Comparison of ENCODE assay signal across 8 mouse cellular contexts in the genomic region with DNA sequence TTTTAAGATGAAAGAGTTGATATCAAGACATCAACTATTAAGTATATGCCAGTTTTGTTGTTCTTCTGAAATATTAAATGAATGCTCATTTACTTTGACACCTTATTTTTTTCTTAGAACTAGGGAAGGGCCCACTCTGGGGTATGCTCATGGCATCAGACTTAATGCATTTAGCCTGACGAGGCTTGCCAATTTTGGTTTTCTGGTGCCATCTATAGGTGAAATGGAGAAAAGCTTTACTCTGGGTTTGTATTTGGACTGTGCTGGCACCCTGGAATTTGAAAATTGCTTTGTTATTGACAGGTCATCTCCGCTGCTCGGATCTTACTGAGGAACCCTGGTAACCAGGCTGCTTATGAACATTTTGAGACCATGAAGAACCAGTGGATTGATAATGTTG. TPM values are rescaled to one million over a fixed set of nuclear protein-coding genes. Genes with fewer than 3 reads are reported as not detected.
DNase-seq lines count a peak whose midpoint lies in the region; ATAC-seq and TF ChIP-seq lines count a peak whose summit lies in the region.

No protein-coding gene starts in this region.

- no peak for ATAC-seq in embryonic facial prominence, embryonic 11.5 days (replicated peaks; ENCODE audit: insufficient number of reproducible peaks, low FRiP score, low TSS enrichment, low read depth)
- 0 out of 2 replicates have a peak, but pooled peaks have one; percentile 49 for ATAC-seq in liver, embryonic 11.5 days (replicated peaks; ENCODE audit: low FRiP score)
- no peak for ATAC-seq in liver, embryonic 12.5 days
- ATAC-seq in granulocyte monocyte progenitor cell, adult 5-6 weeks (replicated peaks; ENCODE audit: poor library complexity, severe bottlenecking), result peak; percentile 62
- ATAC-seq in midbrain, embryonic 16.5 days, result peak; percentile 92

- peak; percentile 72 for DNase-seq in embryonic facial prominence, embryonic 11.5 days (ENCODE audit: low spot score)
- DNase-seq in embryonic facial prominence, embryonic 10.5 days (ENCODE audit: low spot score), result no peak
- DNase-seq in liver, embryonic 11.5 days (ENCODE audit: low spot score), result no peak
- DNase-seq in brain, embryonic 14.5 days (ENCODE audit: low read depth), result peak; percentile 79
- no peak for DNase-seq in ovary, postnatal 10 days (ENCODE audit: low spot score)

- H3K4me2 ChIP-seq in embryonic facial prominence, embryonic 11.5 days (ENCODE audit: low read depth, low read length), result no peak overlapping the region
- H3K4me2 ChIP-seq in liver, embryonic 11.5 days, result no peak overlapping the region
- no peak overlapping the region for H3K4me2 ChIP-seq in liver, embryonic 12.5 days
- no peak overlapping the region for H3K4me2 ChIP-seq in midbrain, embryonic 16.5 days (ENCODE audit: low read length)

- TF ChIP-seq POLR2A in brain, embryonic 14.5 days (IDR thresholded peaks at IDR 0.05; ENCODE audit: borderline replicate concordance, extremely low read depth, insufficient read depth, insufficient read length, poor library complexity, severe bottlenecking), result no peak

- no peak overlapping the region for H3K27ac ChIP-seq in embryonic facial prominence, embryonic 11.5 days (replicated peaks; ENCODE audit: low read depth, low read length)
- H3K27ac ChIP-seq in embryonic facial prominence, embryonic 10.5 days (replicated peaks), result no peak overlapping the region
- no peak overlapping the region for H3K27ac ChIP-seq in liver, embryonic 11.5 days (ENCODE audit: low read depth, low read length)
- H3K27ac ChIP-seq in liver, embryonic 12.5 days, result no peak overlapping the region
- H3K27ac ChIP-seq in midbrain, embryonic 16.5 days (ENCODE audit: low read length), result no peak overlapping the region

- WGBS in embryonic facial prominence, embryonic 11.5 days, result 45% methylated on average over 3 of the region's 3 CpGs
- 49% methylated on average over 3 of the region's 3 CpGs for WGBS in embryonic facial prominence, embryonic 10.5 days
- 67% methylated on average over 3 of the region's 3 CpGs for WGBS in liver, embryonic 11.5 days
- WGBS in liver, embryonic 12.5 days (ENCODE audit: insufficient replicate concordance), result 50% methylated on average over 3 of the region's 3 CpGs
- 28% methylated on average over 3 of the region's 3 CpGs for WGBS in midbrain, embryonic 16.5 days

- TF ChIP-seq CTCF in brain, embryonic 14.5 days (IDR thresholded peaks at IDR 0.05; ENCODE audit: borderline replicate concordance, extremely low read depth, insufficient read depth, insufficient read length), result peak; percentile 63; the same call in 1 of the 2 replicates

- H3K9ac ChIP-seq in embryonic facial prominence, embryonic 11.5 days (replicated peaks; ENCODE audit: low read length), result no peak overlapping the region
- no peak overlapping the region for H3K9ac ChIP-seq in liver, embryonic 11.5 days (ENCODE audit: low read depth, low read length)
- H3K9ac ChIP-seq in liver, embryonic 12.5 days, result no peak overlapping the region
- H3K9ac ChIP-seq in midbrain, embryonic 16.5 days (ENCODE audit: low read depth, low read length), result 0 out of 2 replicates have a peak overlapping the region, but pooled peaks have one; percentile 25

- H3K9me3 ChIP-seq in embryonic facial prominence, embryonic 11.5 days (replicated peaks; ENCODE audit: control insufficient read depth, low read length), result no peaks in the 10 kb centered on the region
- H3K9me3 ChIP-seq in embryonic facial prominence, embryonic 10.5 days, result no peaks in the 10 kb centered on the region
- no peaks in the 10 kb centered on the region for H3K9me3 ChIP-seq in liver, embryonic 11.5 days (ENCODE audit: control insufficient read depth, low read length)
- no peaks in the 10 kb centered on the region for H3K9me3 ChIP-seq in liver, embryonic 12.5 days (replicated peaks)
- H3K9me3 ChIP-seq in midbrain, embryonic 16.5 days (replicated peaks; ENCODE audit: control insufficient read depth, low read length, poor library complexity, severe bottlenecking), result no peaks in the 10 kb centered on the region

- H3K4me3 ChIP-seq in embryonic facial prominence, embryonic 11.5 days (ENCODE audit: low read depth, low read length), result no peak overlapping the region
- H3K4me3 ChIP-seq in embryonic facial prominence, embryonic 10.5 days, result no peak overlapping the region
- H3K4me3 ChIP-seq in liver, embryonic 11.5 days (ENCODE audit: low read depth, low read length), result no peak overlapping the region
- H3K4me3 ChIP-seq in liver, embryonic 12.5 days, result no peak overlapping the region
- no peak overlapping the region for H3K4me3 ChIP-seq in midbrain, embryonic 16.5 days (ENCODE audit: low read depth, low read length)

- no peaks in the 10 kb centered on the region for H3K4me1 ChIP-seq in embryonic facial prominence, embryonic 11.5 days (ENCODE audit: control insufficient read depth, insufficient read depth, low read length)
- H3K4me1 ChIP-seq in embryonic facial prominence, embryonic 10.5 days, result no peaks in the 10 kb centered on the region
- H3K4me1 ChIP-seq in liver, embryonic 11.5 days (replicated peaks; ENCODE audit: control insufficient read depth, insufficient read depth, low read length), result no peaks in the 10 kb centered on the region
- no peaks in the 10 kb centered on the region for H3K4me1 ChIP-seq in liver, embryonic 12.5 days
- no peaks in the 10 kb centered on the region for H3K4me1 ChIP-seq in midbrain, embryonic 16.5 days (ENCODE audit: control insufficient read depth, insufficient read depth, low read length)

- H3K36me3 ChIP-seq in embryonic facial prominence, embryonic 11.5 days (replicated peaks; ENCODE audit: control insufficient read depth, insufficient read depth, low read depth, low read length), result no peaks in the 10 kb centered on the region; the same call in 1 of the 2 replicates
- peaks cover 80% of the 10 kb centered on the region for H3K36me3 ChIP-seq in embryonic facial prominence, embryonic 10.5 days (replicated peaks)
- H3K36me3 ChIP-seq in liver, embryonic 11.5 days (ENCODE audit: control insufficient read depth, insufficient read depth, low read length), result peaks cover 36% of the 10 kb centered on the region
- peaks cover 88% of the 10 kb centered on the region for H3K36me3 ChIP-seq in liver, embryonic 12.5 days
- H3K36me3 ChIP-seq in midbrain, embryonic 16.5 days (ENCODE audit: control insufficient read depth, insufficient read depth, low read length), result 0 out of 2 replicates have a peak, but pooled peaks cover 7% of the 10 kb centered on the region

- H3K27me3 ChIP-seq in embryonic facial prominence, embryonic 11.5 days (ENCODE audit: control insufficient read depth, insufficient read depth, low read length), result no peaks in the 10 kb centered on the region
- H3K27me3 ChIP-seq in embryonic facial prominence, embryonic 10.5 days (replicated peaks; ENCODE audit: low read depth, poor library complexity, severe bottlenecking), result no peaks in the 10 kb centered on the region
- no peaks in the 10 kb centered on the region for H3K27me3 ChIP-seq in liver, embryonic 11.5 days (replicated peaks; ENCODE audit: control insufficient read depth, insufficient read depth, low read length)
- H3K27me3 ChIP-seq in liver, embryonic 12.5 days (replicated peaks), result no peaks in the 10 kb centered on the region
- H3K27me3 ChIP-seq in midbrain, embryonic 16.5 days (ENCODE audit: control insufficient read depth, insufficient read depth, low read depth, low read length), result no peaks in the 10 kb centered on the region

RNA-seq across cellular contexts. Expression of a gene that starts 33.3 kb away (rescaled TPM):
- polyA plus RNA-seq in embryonic facial prominence, embryonic 11.5 days (2014; fragmentation: Nextera tagmentation; extraction: Ambion mirVana), result 111 and 118 TPM in 2 replicates
- 84.8 and 87.7 TPM in 2 replicates for polyA plus RNA-seq in embryonic facial prominence, embryonic 10.5 days (2016; fragmentation: Nextera tagmentation; extraction: Ambion mirVana)
- 55.7 and 75.0 TPM in 2 replicates for polyA plus RNA-seq in liver, embryonic 11.5 days (2014; fragmentation: Nextera tagmentation; extraction: Ambion mirVana)
- polyA plus RNA-seq in liver, embryonic 12.5 days (2016; fragmentation: Nextera tagmentation; extraction: Ambion mirVana), result 42.9 and 43.4 TPM in 2 replicates
- 82.0 and 92.5 TPM in 2 replicates for polyA plus RNA-seq in brain, embryonic 14.5 days (2012; rRNA removed)
- total RNA-seq in granulocyte monocyte progenitor cell, adult 5-6 weeks (2014; fragmentation: Nextera tagmentation), result 54.1 and 71.7 TPM in 2 replicates
- total RNA-seq in granulocyte monocyte progenitor cell, adult 5-6 weeks (2017), result 66.0 and 83.4 TPM in 2 replicates
- 80.9 and 83.3 TPM in 2 replicates for polyA plus RNA-seq in midbrain, embryonic 16.5 days (2015; fragmentation: Nextera tagmentation; extraction: Ambion mirVana)

RNA-seq across cellular contexts. Expression of a gene that starts 33.4 kb away (rescaled TPM):
- 152 and 178 TPM in 2 replicates for polyA plus RNA-seq in embryonic facial prominence, embryonic 11.5 days (2014; fragmentation: Nextera tagmentation; extraction: Ambion mirVana)
- polyA plus RNA-seq in embryonic facial prominence, embryonic 10.5 days (2016; fragmentation: Nextera tagmentation; extraction: Ambion mirVana), result 171 and 175 TPM in 2 replicates
- polyA plus RNA-seq in liver, embryonic 11.5 days (2014; fragmentation: Nextera tagmentation; extraction: Ambion mirVana), result 253 and 276 TPM in 2 replicates
- polyA plus RNA-seq in liver, embryonic 12.5 days (2016; fragmentation: Nextera tagmentation; extraction: Ambion mirVana), result 195 and 206 TPM in 2 replicates
- 18.6 and 25.3 TPM in 2 replicates for polyA plus RNA-seq in brain, embryonic 14.5 days (2012; rRNA removed)
- total RNA-seq in granulocyte monocyte progenitor cell, adult 5-6 weeks (2014; fragmentation: Nextera tagmentation), result 69.1 and 73.1 TPM in 2 replicates
- 96.7 and 125 TPM in 2 replicates for total RNA-seq in granulocyte monocyte progenitor cell, adult 5-6 weeks (2017)
- 40.4 and 41.1 TPM in 2 replicates for polyA plus RNA-seq in midbrain, embryonic 16.5 days (2015; fragmentation: Nextera tagmentation; extraction: Ambion mirVana)

Comparison
In these comparisons a context has a peak if more than half of its experiments do, and no peak if none do; other contexts are left out.
1. ATAC-seq: peak in liver, embryonic 11.5 days (single experiment), granulocyte monocyte progenitor cell, adult 5-6 weeks (single experiment) and midbrain, embryonic 16.5 days (single experiment); none in embryonic facial prominence, embryonic 11.5 days (single experiment) and liver, embryonic 12.5 days (single experiment).
2. DNase-seq: peak in embryonic facial prominence, embryonic 11.5 days (single experiment) and brain, embryonic 14.5 days (single experiment); none in embryonic facial prominence, embryonic 10.5 days (single experiment), liver, embryonic 11.5 days (single experiment) and ovary, postnatal 10 days (single experiment).